Mouse (Mus musculus) limb, embryonic 12.5 days (tissue): Measurements from ENCODE around the gene Fbxw2. TPM values are rescaled to one million over a fixed set of nuclear protein-coding genes. Genes with fewer than 3 reads are reported as not detected.
"Not testable (repeated sequence)": the region's sequence is repeated elsewhere in the genome, so short reads cannot be mapped to it uniquely, and the experiment has no call there.

ENCODE experiments used
- ATAC-seq: fragments of 200-750 bp; cut with Nextera tagmentation; 2 replicates; pipeline ENCODE4 v1.8.0; 2017; ENCODE audit warnings: low read depth, moderate TSS enrichment; ENCODE audit not compliant: insufficient number of reproducible peaks, insufficient read depth, low FRiP score, low TSS enrichment
- H3K27ac ChIP-seq: fragments of 300-500 bp; sonication (generic); 2 replicates; pipeline ENCODE4 v1.5.1; 2016; ENCODE audit warnings: mild to moderate bottlenecking, moderate library complexity
- H3K27me3 ChIP-seq: fragments of 300-500 bp; sonication (generic); 2 replicates; pipeline ENCODE4 v1.6.1; 2016; ENCODE audit warnings: mild to moderate bottlenecking, moderate library complexity
- H3K36me3 ChIP-seq: fragments of 300-500 bp; sonication (generic); 2 replicates; pipeline ENCODE4 v1.6.1; 2016; ENCODE audit warnings: mild to moderate bottlenecking, moderate library complexity
- H3K4me1 ChIP-seq: fragments of 300-500 bp; sonication (generic); replicated peaks from 2 replicates; pipeline ENCODE4 v1.6.1; 2016
- H3K4me2 ChIP-seq: fragments of 300-500 bp; sonication (generic); 2 replicates; pipeline ENCODE4 v1.6.1; 2016; ENCODE audit warnings: mild to moderate bottlenecking, moderate library complexity
- H3K4me3 ChIP-seq: fragments of 300-500 bp; sonication (generic); replicated peaks from 2 replicates; pipeline ENCODE4 v1.5.1; 2016; ENCODE audit warnings: mild to moderate bottlenecking
- H3K9ac ChIP-seq: fragments of 300-500 bp; sonication (generic); replicated peaks from 2 replicates; pipeline ENCODE4 v1.6.1; 2016; ENCODE audit warnings: mild to moderate bottlenecking, moderate library complexity
- H3K9me3 ChIP-seq: fragments of 300-500 bp; sonication (generic); 2 replicates; pipeline ENCODE4 v1.6.1; 2016; ENCODE audit warnings: mild to moderate bottlenecking, moderate library complexity
- WGBS: fragments of 180-500 bp; shearing (Covaris S2); methylation state at CpG from one replicate; pipeline ENCODE4 v1.1.7; 2016; 5-methylcytosine and 5-hydroxymethylcytosine counted together
- polyA plus RNA-seq: library from polyadenylated mRNA; unstranded; fragments of >200 nt; fragmentation: Nextera tagmentation; extraction: Ambion mirVana; gene quantifications from 2 replicates; pipeline ENCODE4 v1.2.1, GENCODE M21; 2016

Gene Fbxw2
- polyA plus RNA-seq, 1 experiment from 2014 or later = 86.8 TPM

DNA sequence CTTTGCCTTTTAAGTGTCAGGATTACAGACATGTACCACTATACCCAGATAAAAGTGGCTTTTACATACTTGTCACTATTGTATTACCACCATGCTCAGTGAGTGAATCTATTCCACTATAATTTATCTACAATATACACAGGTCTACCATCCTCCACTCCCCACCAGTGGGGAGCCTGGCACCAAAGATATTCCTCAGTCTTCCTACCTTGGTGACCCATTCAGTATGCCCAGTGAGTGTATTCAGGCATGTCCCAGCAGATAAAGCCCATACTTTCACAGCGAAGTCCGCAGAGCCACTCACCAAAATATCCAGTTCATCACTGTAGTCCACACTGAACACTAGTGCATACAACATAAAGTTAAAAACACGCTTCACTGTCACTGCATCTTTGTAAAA, 15.3 kb downstream of the Fbxw2 start:
- H3K27me3 ChIP-seq = no peaks in the 10 kb centered on the region
- no peaks in the 10 kb centered on the region for H3K9me3 ChIP-seq
- WGBS = 96% methylated on average over 3 of the region's 3 CpGs
- no peaks in the 10 kb centered on the region for H3K4me1 ChIP-seq
- H3K4me2 ChIP-seq = no peak overlapping the region
- no peak overlapping the region for H3K4me3 ChIP-seq
- no peak overlapping the region for H3K27ac ChIP-seq
- H3K9ac ChIP-seq = no peak overlapping the region
- peaks cover 90% of the 10 kb centered on the region for H3K36me3 ChIP-seq
- ATAC-seq = no peak

DNA sequence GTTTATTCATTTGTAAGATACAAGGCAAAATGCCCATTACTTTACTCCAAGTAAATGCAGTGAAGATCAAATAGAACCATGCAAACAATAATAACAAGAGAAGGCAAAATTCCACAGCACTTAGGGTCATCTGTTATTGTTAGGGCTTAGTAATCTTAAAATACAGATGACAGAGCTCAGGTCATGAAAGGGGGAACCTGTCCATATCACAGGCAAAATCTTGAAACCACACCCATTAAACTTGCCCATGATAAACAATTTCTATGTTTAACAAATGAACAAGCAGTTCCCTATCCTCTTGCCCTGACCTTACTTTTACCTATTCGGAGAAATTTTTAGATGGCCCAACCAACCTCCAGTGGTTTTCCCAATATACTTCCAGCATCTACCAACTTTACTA, 16.5 kb downstream of the Fbxw2 start:
- H3K27me3 ChIP-seq = no peaks in the 10 kb centered on the region
- WGBS = 97% methylated on average over 1 of the region's 1 CpGs
- no peaks in the 10 kb centered on the region for H3K4me1 ChIP-seq
- ATAC-seq = no peak
- H3K27ac ChIP-seq = no peak overlapping the region
- H3K4me2 ChIP-seq = no peak overlapping the region
- peaks cover 89% of the 10 kb centered on the region for H3K36me3 ChIP-seq
- H3K4me3 ChIP-seq = no peak overlapping the region
- H3K9ac ChIP-seq = no peak overlapping the region
- no peaks in the 10 kb centered on the region for H3K9me3 ChIP-seq

DNA sequence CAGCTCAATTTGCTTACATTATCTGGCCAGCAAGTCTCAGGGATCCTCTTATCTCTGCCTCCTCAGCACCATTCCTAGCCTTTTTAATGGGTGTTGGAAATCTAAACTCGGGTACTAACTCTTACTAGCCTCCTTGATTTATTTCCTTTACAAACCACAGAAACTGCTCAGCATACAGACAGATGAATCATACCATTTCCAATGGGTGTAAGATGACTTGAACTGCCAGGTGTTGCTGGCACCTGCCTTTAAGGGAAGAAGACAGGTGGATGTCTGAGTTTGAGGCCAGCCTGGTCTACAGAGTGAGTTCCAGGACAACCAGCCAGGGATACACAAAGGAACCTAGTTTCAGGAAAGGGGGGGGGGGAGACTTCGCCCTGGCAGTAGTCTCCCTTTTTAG, 18.1 kb downstream of the Fbxw2 start:
- H3K27ac ChIP-seq = no peak overlapping the region
- 80% methylated on average over 2 of the region's 2 CpGs for WGBS
- no peak overlapping the region for H3K4me3 ChIP-seq
- H3K4me2 ChIP-seq = no peak overlapping the region
- no peaks in the 10 kb centered on the region for H3K27me3 ChIP-seq
- peaks cover 83% of the 10 kb centered on the region for H3K36me3 ChIP-seq
- H3K9ac ChIP-seq = no peak overlapping the region
- H3K9me3 ChIP-seq = no peaks in the 10 kb centered on the region
- H3K4me1 ChIP-seq = peaks cover 11% of the 10 kb centered on the region
- ATAC-seq = no peak

DNA sequence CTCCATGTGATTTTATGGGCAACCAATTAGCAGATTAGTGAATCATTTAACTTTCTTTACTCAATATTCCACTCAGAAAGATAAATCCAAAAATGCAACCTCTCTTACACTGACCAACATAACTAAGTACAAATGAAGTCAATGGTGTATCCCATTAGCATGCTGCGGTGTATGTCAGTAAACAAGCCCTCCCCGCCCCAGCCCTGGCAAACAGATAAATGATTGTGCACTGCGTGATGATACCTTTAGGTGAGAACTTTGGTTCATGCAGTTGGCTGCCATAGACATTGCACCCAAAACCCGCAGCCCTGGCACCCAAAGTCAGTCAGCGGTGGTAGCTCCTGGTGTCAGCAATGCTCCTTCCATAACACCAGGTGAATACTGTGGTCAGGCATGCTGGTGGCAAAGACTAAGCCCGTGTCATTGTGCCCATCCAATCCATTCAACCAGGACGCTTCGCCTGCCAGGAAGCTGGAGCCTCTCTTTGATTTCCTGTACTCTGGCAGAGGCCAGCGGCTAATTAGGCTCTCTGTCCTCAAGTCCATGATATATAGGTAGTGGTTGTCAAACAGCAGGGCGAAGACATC, 20.7 kb downstream of the Fbxw2 start:
- Histone ChIP-seq H3K9me3 (no peaks in the 10 kb centered on the region), H3K4me2 (no peak overlapping the region), H3K9ac (no peak overlapping the region), H3K4me1 (peaks cover 11% of the 10 kb centered on the region), H3K27ac (no peak overlapping the region), H3K4me3 (no peak overlapping the region), H3K36me3 (peaks cover 58% of the 10 kb centered on the region), H3K27me3 (no peaks in the 10 kb centered on the region)
- ATAC-seq = no peak
- WGBS = 88% methylated on average over 10 of the region's 10 CpGs

DNA sequence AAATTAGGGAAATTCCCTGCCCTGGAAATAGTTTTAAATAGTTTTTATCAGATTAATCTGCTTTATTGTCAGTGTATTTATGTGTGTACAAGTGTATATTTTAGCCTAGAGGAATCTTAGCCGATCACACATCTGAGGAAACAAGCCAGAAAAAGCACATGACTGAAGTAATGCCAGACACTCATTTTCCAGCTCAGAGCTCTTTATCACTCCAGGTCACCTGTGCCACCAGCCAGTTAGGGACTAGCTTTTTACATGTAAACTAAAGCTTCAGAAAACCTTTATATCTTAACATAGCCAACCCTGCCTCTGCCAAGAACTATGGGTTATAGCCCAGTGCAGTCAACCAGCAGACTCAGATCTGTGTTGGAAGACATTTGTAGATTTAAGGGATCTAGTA, 21.3 kb downstream of the Fbxw2 start:
- Histone ChIP-seq H3K27ac (no peak overlapping the region), H3K9me3 (no peaks in the 10 kb centered on the region), H3K4me3 (no peak overlapping the region), H3K36me3 (peaks cover 52% of the 10 kb centered on the region), H3K9ac (no peak overlapping the region), H3K27me3 (no peaks in the 10 kb centered on the region), H3K4me1 (peaks cover 11% of the 10 kb centered on the region), H3K4me2 (no peak overlapping the region)
- ATAC-seq = no peak
- 86% methylated on average over 1 of the region's 1 CpGs for WGBS

DNA sequence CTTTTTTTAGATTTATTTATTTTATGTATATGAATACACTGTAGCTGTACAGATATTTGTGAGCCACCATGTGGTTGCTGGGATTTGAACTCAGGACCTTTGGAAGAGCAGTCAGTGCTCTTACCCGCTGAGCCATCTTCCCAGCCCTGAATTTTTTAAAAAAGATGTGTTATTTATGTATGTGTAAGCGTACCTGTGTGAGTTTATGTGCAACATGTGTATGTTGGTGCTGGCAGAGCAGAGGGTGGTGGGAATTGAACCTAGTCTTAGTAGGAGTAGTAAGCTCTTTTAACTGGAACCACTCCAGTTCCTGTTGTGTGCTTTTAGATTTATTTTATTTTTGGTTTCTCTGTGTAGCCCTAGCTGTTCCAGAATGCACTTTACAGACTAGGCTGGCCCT, 21.9 kb downstream of the Fbxw2 start:
- Histone ChIP-seq H3K27me3 (no peaks in the 10 kb centered on the region), H3K9me3 (no peaks in the 10 kb centered on the region), H3K4me1 (peaks cover 13% of the 10 kb centered on the region), H3K4me2 (peak overlapping the region; percentile 78; the same call in 1 of the 2 replicates), H3K4me3 (no peak overlapping the region), H3K27ac (no peak overlapping the region), H3K9ac (no peak overlapping the region), H3K36me3 (peaks cover 46% of the 10 kb centered on the region)
- no peak for ATAC-seq
- WGBS = 96% methylated on average over 2 of the region's 2 CpGs

DNA sequence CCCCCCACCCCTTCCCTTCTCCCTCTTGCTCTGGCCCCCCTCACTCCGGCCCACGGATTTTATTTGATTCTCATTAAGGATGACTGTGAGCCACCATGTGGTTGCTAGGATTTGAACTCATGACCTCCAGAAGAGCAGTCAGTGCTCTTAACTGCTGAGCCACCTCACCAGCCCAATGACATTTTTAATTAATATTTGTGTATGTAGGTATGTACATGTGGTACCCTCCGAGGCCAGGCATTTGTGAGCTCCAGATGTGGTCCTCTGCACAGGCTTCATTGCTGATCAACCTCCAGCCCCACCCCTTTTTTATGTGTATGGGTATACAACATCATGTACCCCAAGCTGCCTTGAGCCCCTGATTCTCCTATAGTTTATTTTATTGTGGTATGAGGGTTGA, 22.4 kb downstream of the Fbxw2 start:
- Histone ChIP-seq H3K27me3 (no peaks in the 10 kb centered on the region), H3K36me3 (peaks cover 42% of the 10 kb centered on the region), H3K4me3 (peak overlapping the region; percentile 17), H3K9ac (peak overlapping the region; percentile 23; the same call in 1 of the 2 replicates), H3K4me2 (peak overlapping the region; percentile 78), H3K27ac (no peak overlapping the region), H3K9me3 (no peaks in the 10 kb centered on the region), H3K4me1 (peaks cover 17% of the 10 kb centered on the region)
- no peak for ATAC-seq
- 65% methylated on average over 3 of the region's 3 CpGs for WGBS

DNA sequence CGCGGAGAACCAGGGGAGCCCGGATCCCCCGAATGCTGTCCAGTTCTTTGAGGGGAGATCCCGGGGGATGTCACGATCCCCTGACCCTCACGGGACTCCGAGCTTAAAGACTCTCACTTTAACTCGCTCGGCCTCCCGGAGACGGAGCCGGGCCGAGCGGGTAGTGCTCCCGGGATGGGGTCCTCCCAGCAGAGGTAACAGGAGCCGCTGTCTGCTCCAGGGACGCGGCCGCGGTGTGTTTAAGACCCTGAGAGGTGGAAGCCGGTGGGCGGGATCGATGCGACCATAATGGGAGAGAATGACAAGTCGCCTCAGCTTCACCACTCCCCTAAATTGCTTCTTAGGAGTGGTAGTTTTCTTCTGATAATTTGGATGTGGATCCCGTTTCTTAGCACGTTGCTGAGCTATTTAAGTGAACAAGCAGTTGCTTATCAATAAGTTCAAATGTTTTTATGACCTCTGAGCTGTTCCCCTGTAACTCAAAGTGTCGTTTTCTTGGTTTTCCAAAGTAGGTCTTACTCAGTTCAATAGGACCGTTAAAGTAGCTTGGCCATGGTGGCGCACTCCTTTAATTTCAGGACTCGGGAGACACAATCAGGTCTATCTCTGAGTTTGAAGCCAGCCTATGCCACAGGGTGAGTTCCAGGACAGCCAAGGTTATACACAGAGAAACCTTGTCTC, 23.4 kb downstream of the Fbxw2 start:
- not testable (repeated sequence) for H3K9me3 ChIP-seq, H3K27me3 ChIP-seq
- H3K4me3 ChIP-seq = peak overlapping the region; percentile 68
- peaks cover 33% of the 10 kb centered on the region for H3K36me3 ChIP-seq
- peak overlapping the region; percentile 90 for H3K27ac ChIP-seq
- peak overlapping the region; percentile 75 for H3K9ac ChIP-seq
- peaks cover 23% of the 10 kb centered on the region for H3K4me1 ChIP-seq
- WGBS = under 1% methylated on average over 29 of the region's 32 CpGs
- peak overlapping the region; percentile 78 for H3K4me2 ChIP-seq
- ATAC-seq = peak; percentile 27; the same call in 1 of the 2 replicates

DNA sequence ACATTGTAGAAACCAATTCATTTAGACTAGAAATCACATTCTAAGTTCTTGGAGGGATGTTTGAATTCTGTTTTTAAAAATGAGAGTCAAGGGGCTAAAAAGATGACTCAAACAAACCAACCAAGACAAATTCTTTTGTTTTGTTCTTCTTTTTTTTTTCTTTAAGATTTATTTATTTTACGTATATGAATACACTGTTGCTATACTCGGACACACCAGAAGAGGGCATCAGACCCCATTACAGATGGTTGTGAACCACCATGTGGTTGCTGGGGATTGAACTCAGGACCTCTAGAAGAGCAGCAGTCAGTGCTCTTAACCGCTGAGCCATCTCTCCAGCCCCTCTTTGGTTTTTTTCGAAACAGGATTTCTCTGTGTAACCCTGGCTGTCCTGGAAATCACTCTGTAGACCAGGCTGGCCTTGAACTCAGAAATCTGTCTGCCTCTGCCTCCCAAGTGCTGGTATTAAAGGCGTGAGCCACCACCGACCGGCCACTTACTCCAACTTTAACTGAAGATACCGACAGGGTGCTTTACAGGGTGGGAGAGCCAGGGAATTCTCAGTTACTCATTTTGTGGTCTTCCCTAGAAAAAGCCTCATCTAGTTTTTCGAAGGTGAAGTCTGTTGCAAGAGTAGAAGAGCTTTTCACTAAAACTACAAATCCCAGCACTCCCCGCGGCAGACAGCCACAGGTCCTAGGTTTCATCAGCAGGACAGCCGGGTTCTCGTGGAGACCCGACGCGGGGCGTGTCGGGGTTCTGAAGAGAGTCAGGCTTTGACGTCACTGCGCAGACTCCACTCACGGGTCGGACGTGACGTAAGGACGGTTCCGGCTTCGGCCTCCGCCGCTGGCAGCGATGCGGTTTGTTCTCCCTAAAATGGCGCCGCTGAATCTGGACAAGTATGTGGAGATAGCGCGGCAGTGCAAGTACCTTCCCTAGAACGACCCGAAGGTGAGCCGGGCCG, 24.3 kb downstream of the Fbxw2 start:
- Histone ChIP-seq H3K36me3 (peaks cover 28% of the 10 kb centered on the region), H3K27me3 (no peaks in the 10 kb centered on the region), H3K4me3 (peak overlapping the region; percentile 68), H3K9me3 (no peaks in the 10 kb centered on the region), H3K4me2 (peak overlapping the region; percentile 50), H3K4me1 (peaks cover 23% of the 10 kb centered on the region), H3K9ac (peak overlapping the region; percentile 75), H3K27ac (peak overlapping the region; percentile 90)
- WGBS = 6% methylated on average over 39 of the region's 39 CpGs
- peak; percentile 92 for ATAC-seq

DNA sequence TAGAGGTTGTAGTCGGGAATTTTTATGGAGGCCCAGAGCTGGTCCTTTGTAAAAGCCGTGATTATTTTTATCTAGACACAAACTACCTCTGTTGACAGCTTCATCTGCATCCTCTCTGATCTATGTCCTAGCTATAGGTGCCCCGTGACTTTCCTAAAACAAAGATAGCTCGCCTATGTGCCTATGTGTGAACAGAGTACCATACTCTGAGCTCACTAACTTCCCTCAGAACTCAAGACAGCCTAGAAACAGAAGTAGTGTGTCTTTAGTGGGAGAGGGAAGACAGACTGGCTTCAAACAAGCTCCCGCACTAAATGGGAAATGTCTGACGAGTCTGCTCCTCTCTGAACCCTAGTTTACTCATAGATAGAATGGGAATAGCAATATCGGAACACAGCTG, 25.7 kb downstream of the Fbxw2 start:
- Histone ChIP-seq H3K27me3 (no peaks in the 10 kb centered on the region), H3K4me1 (peaks cover 23% of the 10 kb centered on the region), H3K27ac (no peak overlapping the region), H3K9me3 (no peaks in the 10 kb centered on the region), H3K36me3 (peaks cover 24% of the 10 kb centered on the region), H3K9ac (no peak overlapping the region), H3K4me3 (no peak overlapping the region; the same call in 1 of the 2 replicates), H3K4me2 (peak overlapping the region; percentile 75)
- 81% methylated on average over 7 of the region's 7 CpGs for WGBS
- ATAC-seq = no peak
